Mouse (Mus musculus) heart, adult 2 months (tissue): ENCODE measurements around the gene Lrg1. TPM values are rescaled to one million over a fixed set of nuclear protein-coding genes. Genes with fewer than 3 reads are reported as not detected.

ENCODE experiments used
- DNase-seq, 2 experiments: peaks; one replicate each; pipeline ENCODE4 v3.0.0; 2021
- H3K27ac ChIP-seq: fragments of 200-600 bp; 2 replicates; pipeline ENCODE4 v1.8.1; 2022
- H3K27me3 ChIP-seq: fragments of 200-500 bp; 2 replicates; pipeline ENCODE4 v1.6.1; 2012; ENCODE audit warnings: mild to moderate bottlenecking, low read length, inconsistent platforms, mixed read lengths; ENCODE audit not compliant: control insufficient read depth, insufficient read depth
- H3K36me3 ChIP-seq: fragments of 200-500 bp; 2 replicates; pipeline ENCODE4 v1.6.1; 2012; ENCODE audit warnings: low read length, inconsistent platforms; ENCODE audit not compliant: control insufficient read depth, insufficient read depth
- H3K4me1 ChIP-seq: fragments of 200-500 bp; 2 replicates; pipeline ENCODE4 v1.6.1; 2011; ENCODE audit warnings: low read length; ENCODE audit not compliant: control insufficient read depth, insufficient read depth
- H3K4me3 ChIP-seq: fragments of 200-600 bp; 2 replicates; pipeline ENCODE4 v1.8.1; 2022
- H3K79me2 ChIP-seq: fragments of 200-500 bp; replicated peaks from 2 replicates; pipeline ENCODE4 v1.6.1; 2012; ENCODE audit warnings: mild to moderate bottlenecking, inconsistent platforms, low read length, moderate library complexity, mixed read lengths; ENCODE audit not compliant: control insufficient read depth, insufficient read depth
- H3K9ac ChIP-seq: fragments of 200-500 bp; 2 replicates; pipeline ENCODE4 v1.6.1; 2012; ENCODE audit warnings: low read depth, mild to moderate bottlenecking, control low read depth, inconsistent platforms, low read length, mixed read lengths
- CTCF ChIP-seq: fragments of 200-600 bp; IDR thresholded peaks from 2 replicates; pipeline ENCODE4 v1.8.1; 2022; ENCODE audit warnings: antibody characterized with exemption, mild to moderate bottlenecking, moderate library complexity
- EP300 ChIP-seq: fragments of 200-500 bp; IDR thresholded peaks from 2 replicates; pipeline ENCODE4 v1.6.1; 2011; ENCODE audit warnings: low read depth, low read length, control low read depth; ENCODE audit not compliant: insufficient read depth
- POLR2A ChIP-seq: fragments of 200-500 bp; IDR thresholded peaks from 2 replicates; pipeline ENCODE4 v1.6.1; 2011; ENCODE audit warnings: mild to moderate bottlenecking, low read depth, low read length, control low read depth; ENCODE audit not compliant: insufficient read depth
- WGBS: fragments of 180-500 bp; shearing (Covaris S2); methylation state at CpG from one replicate; pipeline ENCODE4 v1.1.7; 2018; 5-methylcytosine and 5-hydroxymethylcytosine counted together
- intact Hi-C: fragments of 180-260 bp; cut with DNase I; formaldehyde crosslinking; loops from one replicate; pipeline ENCODE4 v1.15.1; 2025
- long read RNA-seq: library from polyadenylated mRNA; stranded (forward); transcript quantifications from one replicate; pipeline ENCODE4 v2.0.0, GENCODE M21; 2021
- polyA plus RNA-seq: library from polyadenylated mRNA; depleted of rRNA; stranded (reverse); fragments of >200 nt; gene quantifications from 2 replicates; pipeline ENCODE4 v1.2.3, GENCODE M21; 2012; rRNA removed
- total RNA-seq, 2 experiments: library from RNA; stranded (reverse); gene quantifications; 2 replicates each; pipeline ENCODE4 v1.2.3; 2021

Lrg1 gene
- total RNA-seq (10 to 100 TPM; 57.0 to 74.6 TPM), polyA plus RNA-seq (38.2 and 77.7 TPM in 2 replicates)
- long read RNA-seq, transcript Lrg1-201 (2 exons, 1,408 nt), result major isoform, 15 of 89 reads
- long read RNA-seq, partial matches to known transcripts, result 0 of 89 reads
- long read RNA-seq, other reads (novel, unspliced or antisense), result 74 of 89 reads

- intact Hi-C loops, result no loop called here
- Histone ChIP-seq H3K9ac (peak within 1 kb of the TSS; percentile 67), H3K36me3 (no peaks in the 10 kb centered on the region), H3K79me2 (no peaks in the 10 kb centered on the region), H3K27ac (peak within 1 kb of the TSS; percentile 90), H3K27me3 (no peaks in the 10 kb centered on the region), H3K4me3 (peak within 1 kb of the TSS; percentile 50), H3K4me1 (peaks cover 1% of the 10 kb centered on the region)
- no peak for TF ChIP-seq POLR2A
- TF ChIP-seq CTCF, result no peak
- TF ChIP-seq EP300, result no peak
- 32% methylated on average over 2 of the region's 2 CpGs for WGBS
- DNase-seq, result no peak
Measured at GRCm38 (mm10) chr17:56121826-56122225, at the start of gene Lrg1. Gene Lrg1 (minus strand): TSS chr17:56122001.

DNA sequence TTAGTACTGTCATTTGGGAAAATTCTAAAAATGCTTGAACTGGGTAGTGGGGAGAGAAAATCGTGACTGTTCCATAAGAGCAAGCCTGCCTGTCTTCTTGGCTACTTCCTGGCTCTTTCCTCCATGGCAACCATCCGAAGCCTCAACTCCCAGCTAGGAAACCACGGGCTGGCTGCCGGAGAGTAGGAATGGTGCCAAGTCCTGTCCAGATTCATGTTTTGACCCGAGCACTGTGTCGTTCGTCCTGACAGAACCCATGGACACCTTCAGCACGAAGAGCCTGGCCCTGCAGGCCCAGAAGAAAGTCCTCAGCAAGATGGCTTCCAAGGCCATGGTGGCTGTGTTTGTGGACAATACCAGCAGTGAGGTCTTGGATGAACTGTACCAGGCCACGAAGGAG, 49.7 kb upstream of the Lrg1 start:
- Histone ChIP-seq H3K79me2 (no peaks in the 10 kb centered on the region), H3K4me3 (no peak overlapping the region), H3K27ac (no peak overlapping the region; the same call in 1 of the 2 replicates), H3K4me1 (peaks cover 4% of the 10 kb centered on the region), H3K9ac (no peak overlapping the region), H3K36me3 (no peaks in the 10 kb centered on the region), H3K27me3 (no peaks in the 10 kb centered on the region)
- 50% methylated on average over 9 of the region's 9 CpGs for WGBS
- intact Hi-C loops, result no loop called here
- TF ChIP-seq POLR2A, result no peak
- no peak for TF ChIP-seq EP300
- no peak for TF ChIP-seq CTCF
- no peak for DNase-seq

GRCm38 (mm10) chr17:56170636-56171035, 48.8 kb upstream of the Lrg1 start:
- Histone ChIP-seq H3K4me3 (no peak overlapping the region), H3K9ac (peak overlapping the region; percentile 8; the same call in 1 of the 2 replicates), H3K27ac (peak overlapping the region; percentile 73), H3K36me3 (no peaks in the 10 kb centered on the region), H3K27me3 (no peaks in the 10 kb centered on the region), H3K79me2 (no peaks in the 10 kb centered on the region), H3K4me1 (peaks cover 4% of the 10 kb centered on the region)
- DNase-seq, result no peak
- WGBS, result 47% methylated on average over 10 of the region's 10 CpGs
- TF ChIP-seq POLR2A, result no peak
- TF ChIP-seq CTCF, result no peak
- TF ChIP-seq EP300, result no peak
- intact Hi-C loops, result no loop called here

- Histone ChIP-seq H3K27me3 (no peaks in the 10 kb centered on the region), H3K79me2 (0 out of 2 replicates have a peak, but pooled peaks cover under 1% of the 10 kb centered on the region), H3K36me3 (no peaks in the 10 kb centered on the region), H3K4me1 (peaks cover 4% of the 10 kb centered on the region), H3K27ac (peak overlapping the region; percentile 73), H3K9ac (no peak overlapping the region), H3K4me3 (no peak overlapping the region)
- peak; percentile 43 to 59 for DNase-seq
- 37% methylated on average over 6 of the region's 6 CpGs for WGBS
- intact Hi-C loops, result no loop called here
- TF ChIP-seq CTCF (no peak), EP300 (no peak), POLR2A (no peak)
Measured at GRCm38 (mm10) chr17:56169830-56170229, 48.0 kb upstream of the Lrg1 start.

GRCm38 (mm10) chr17:56165671-56166070, 43.9 kb upstream of the Lrg1 start:
- H3K27ac ChIP-seq, result no peak overlapping the region

DNA sequence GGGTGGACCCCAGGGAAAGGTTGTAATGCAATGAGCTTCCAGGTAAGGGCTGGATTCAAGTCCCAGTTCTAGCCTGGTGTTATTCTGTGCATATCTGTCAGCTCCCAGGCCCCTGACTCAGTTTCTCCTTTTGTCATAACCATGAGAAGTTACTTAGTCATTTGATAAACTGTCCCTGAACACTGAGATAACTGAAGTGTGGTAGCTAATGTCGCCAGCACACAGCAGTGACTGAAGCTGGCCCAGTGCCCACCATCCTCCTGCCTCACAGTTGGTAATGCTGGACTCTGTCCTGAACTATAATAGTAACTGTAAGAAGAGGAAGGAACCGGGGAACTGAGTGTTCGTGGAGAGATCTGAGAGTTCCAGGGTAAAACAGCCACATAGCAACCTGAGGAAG, 42.7 kb upstream of the Lrg1 start:
- no peak overlapping the region for H3K27ac ChIP-seq

More at GRCm38 (mm10) chr17:56165671-56166070, 43.9 kb upstream of the Lrg1 start:
- Histone ChIP-seq H3K9ac (no peak overlapping the region), H3K27me3 (no peaks in the 10 kb centered on the region), H3K79me2 (0 out of 2 replicates have a peak, but pooled peaks cover 1% of the 10 kb centered on the region), H3K36me3 (no peaks in the 10 kb centered on the region), H3K4me3 (no peak overlapping the region), H3K4me1 (peaks cover 7% of the 10 kb centered on the region)
- intact Hi-C loops, result no loop called here
- 75% methylated on average over 11 of the region's 11 CpGs for WGBS
- no peak for DNase-seq
- TF ChIP-seq POLR2A (no peak), CTCF (no peak), EP300 (no peak)

More for the DNA sequence above, 42.7 kb upstream of the Lrg1 start:
- Histone ChIP-seq H3K27me3 (no peaks in the 10 kb centered on the region), H3K4me3 (no peak overlapping the region), H3K36me3 (no peaks in the 10 kb centered on the region), H3K4me1 (peaks cover 2% of the 10 kb centered on the region; the same call in 1 of the 2 replicates), H3K79me2 (0 out of 2 replicates have a peak, but pooled peaks cover 1% of the 10 kb centered on the region), H3K9ac (no peak overlapping the region)
- 25% methylated on average over 3 of the region's 3 CpGs for WGBS
- intact Hi-C loops, result no loop called here
- no peak for TF ChIP-seq CTCF
- no peak for TF ChIP-seq EP300
- TF ChIP-seq POLR2A, result no peak
- DNase-seq, result no peak
